Mouse (Mus musculus) gonadal fat pad, adult 2 months (tissue): ENCODE data around the gene Iqck. TPM values are rescaled to one million over a fixed set of nuclear protein-coding genes. Genes with fewer than 3 reads are reported as not detected.

Source experiments
- DNase-seq: peaks from one replicate; pipeline ENCODE4 v3.0.0-alpha.2; 2012; ENCODE audit warnings: low read depth
- polyA plus RNA-seq: library from polyadenylated mRNA; depleted of rRNA; stranded (reverse); fragments of >200 nt; gene quantifications from 2 replicates; pipeline ENCODE4 v1.2.3, GENCODE M21; 2012; rRNA removed

Gene Iqck
- 2.7 and 3.8 TPM in 2 replicates for polyA plus RNA-seq

DNA sequence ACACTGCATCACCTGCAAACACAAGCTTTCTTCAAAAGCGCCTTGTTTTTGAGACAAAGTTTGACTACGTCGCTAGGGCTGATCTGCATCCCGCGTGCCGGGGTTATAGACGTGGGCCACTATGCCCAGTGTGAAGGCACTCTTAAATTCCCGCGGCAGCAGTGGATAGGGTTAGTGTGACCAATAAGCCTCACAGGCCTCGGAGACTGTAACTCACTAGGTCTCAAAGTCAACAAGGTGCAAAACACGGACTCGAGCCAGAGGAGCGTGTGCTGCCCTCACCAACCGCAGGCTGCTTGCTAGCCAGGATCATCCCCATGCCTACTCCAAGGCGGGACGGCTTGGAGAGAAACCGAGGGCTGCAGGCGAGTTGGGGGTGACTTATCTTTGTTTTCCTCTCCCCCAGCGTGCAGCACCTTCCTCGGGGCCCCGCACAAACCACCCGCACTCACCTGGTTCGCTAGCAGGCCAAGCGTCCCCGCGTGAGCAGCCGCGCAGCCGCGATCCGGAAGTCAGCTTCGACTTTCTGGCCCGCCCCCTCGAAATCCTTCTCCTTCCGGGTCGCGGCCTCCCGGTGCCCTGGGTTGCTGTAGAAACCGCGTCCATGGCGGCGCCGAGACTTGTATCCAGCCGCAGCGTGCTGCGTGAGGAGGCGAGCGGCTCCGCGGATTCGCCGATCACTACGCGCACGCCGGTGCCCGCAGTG, at the start of gene Iqck:
Gene Iqck, plus strand, starts transcription at position 582 of the 706 bp plus-strand sequence.
- DNase-seq, result no peak

DNA sequence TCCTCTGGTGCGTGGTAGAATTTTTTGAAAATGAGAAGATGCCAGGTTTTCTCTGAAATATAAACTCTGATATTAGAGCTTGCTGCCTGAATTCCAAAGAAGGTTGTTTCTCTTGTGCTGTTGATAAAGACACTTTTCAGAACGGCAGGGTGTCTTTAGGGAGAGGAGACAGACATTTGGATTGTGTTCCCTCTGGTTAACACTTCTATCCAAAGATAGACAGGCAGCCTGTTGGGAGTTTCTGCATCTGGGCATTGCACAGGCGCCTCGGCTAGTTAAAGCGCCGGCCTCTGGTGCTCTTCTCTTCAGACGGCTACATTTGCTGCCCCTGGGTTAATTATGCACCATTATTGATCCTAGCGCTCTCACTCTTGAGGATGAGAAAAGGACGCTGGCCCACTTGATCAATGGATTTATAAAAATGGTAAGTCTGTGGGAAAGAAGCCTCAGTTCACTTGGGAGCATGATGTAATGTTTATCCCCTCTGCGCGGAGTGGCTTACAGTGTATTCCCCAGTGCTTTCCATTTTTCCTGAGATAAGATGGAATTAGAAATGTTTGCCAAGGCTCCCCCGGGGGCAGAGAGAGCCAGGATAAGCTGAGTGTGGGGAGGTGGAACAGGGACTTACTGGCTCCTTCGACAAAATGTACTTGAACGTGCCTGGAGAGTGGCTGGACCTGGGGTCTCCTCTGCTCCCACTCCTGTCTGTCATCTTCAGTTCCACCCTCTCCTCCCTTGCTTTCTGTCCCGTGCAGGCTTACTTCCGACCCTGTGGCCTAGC, 48.7 kb upstream of the Iqck start:
- DNase-seq, result no peak

DNA sequence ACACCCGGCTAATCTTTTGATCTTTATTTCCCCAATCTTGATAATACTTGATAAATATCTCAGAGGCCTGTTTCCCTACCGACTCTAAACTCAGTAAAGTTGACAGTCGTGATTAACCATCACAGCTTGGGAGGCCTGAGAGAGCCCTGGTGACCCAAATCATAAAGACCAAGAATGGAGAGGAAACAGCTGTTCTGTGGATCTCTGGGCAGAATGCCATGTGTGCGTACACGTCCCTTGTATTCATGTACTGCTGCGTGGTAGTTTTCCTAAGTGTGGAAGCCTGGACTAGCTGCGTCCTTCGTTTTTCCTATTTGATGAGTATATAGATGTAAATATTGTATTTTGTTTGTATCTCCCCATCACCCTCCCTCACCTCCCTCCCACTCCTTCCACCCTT, 47.7 kb upstream of the Iqck start:
- no peak for DNase-seq

DNA sequence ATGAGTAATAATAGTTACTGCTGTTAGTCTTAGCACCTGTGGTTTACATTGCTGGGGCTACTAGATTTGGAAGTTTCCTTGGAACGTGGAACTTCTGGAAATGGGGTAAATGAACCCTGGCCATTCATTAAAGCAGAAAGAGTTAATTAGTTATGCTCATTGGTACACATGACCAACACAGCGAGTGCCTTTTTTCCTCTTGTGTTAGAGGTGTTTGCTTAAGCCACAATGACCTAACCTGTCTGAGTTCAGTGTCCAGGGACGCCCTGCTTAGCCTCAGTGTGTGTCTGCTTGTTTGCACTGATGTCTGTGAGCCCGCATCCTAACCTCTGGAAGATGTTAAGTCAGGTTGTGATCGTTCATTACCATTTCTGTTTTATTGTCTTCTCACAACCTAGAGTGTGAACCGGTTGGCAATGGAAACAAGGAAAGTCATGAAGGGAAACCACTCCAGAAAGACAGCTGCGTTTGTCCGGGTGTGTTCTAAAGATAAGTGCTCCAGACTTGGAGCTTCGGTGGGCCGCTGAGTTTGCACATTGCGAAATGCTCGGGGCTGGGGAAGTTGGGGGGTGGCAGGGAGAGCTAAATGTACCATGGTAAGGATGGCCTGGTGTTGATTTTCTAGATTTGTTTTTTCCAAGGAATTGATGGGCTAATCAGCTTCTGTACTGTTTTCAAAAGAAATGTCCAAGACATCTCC, 44.0 kb upstream of the Iqck start:
- DNase-seq, result no peak

DNA sequence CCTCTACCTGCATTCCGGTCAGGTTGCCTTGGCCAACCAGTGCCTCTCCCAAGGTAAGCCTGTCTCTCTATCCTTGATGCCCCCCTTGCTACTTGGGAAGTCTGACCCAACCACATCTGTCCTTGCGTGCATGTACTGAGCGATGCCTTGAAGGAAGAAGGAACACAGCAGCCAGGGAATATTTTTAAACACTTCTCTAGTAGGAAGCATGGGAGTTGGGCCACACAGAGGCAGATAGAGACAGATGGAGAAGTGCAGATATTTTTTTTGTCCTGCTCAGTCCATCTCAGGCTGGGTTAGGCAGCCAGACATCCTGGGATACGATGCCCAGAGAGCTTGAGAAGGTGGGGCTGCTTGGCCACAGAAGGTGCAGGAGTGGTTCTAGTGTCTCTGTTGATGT, 42.0 kb upstream of the Iqck start:
- no peak for DNase-seq

DNA sequence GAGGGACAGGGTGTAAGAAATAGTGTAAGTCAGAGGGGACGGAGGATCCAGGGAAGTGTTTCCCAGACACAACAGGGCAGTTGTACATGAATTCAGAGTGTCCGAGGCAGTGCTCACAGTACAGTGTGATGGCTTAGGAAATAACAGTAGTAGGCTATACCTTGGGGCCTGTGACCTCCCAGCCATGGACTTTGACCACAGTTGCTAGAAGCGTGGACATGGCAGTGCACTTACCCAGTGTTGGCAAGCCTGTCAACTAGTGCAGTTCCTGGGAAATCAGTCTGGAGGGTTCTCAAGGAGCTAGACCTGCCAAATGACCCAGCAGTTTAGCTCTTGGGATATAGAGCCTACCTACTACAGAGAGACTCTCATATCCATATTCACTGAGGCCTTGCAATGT, 39.3 kb upstream of the Iqck start:
- no peak for DNase-seq

DNA sequence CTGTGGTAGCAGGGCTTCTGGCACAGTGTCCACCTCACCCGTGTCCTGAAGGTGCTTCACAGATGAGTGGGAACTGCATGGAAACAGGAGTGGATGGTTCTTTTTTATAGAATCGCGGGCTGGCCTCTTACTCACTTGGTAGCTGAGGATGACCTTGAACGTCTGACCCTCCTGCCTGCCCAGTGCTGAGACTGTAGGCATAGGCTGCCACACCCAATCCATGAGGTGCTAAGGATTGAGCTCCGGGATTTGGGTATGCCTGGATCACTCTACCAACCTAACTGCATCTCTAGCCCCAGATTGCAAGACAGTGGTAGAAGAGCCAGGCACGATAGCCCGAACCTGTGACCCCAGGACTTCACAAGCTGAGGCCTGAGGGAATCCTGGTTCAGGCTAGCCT, 37.8 kb upstream of the Iqck start:
- no peak for DNase-seq

DNA sequence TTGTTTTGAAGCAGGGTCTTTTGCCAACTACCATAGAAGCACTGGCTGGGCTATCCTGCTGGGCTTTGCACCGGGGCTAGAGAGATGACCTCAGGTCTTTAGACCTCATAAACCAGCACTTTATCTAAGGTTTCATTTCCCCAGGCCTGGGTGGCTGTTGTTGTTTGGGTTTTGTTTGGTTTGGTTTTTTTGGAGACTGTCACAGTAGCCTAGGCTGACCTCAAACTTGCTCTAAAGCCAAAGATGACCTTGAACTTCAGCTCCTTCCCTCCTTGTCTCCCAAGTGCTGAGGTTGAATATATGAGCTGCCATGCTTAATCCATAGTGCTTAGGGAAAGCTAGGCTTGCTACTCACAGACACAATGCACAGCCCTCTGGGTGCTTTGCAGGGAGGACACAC, 35.9 kb upstream of the Iqck start:
- DNase-seq, result no peak

DNA sequence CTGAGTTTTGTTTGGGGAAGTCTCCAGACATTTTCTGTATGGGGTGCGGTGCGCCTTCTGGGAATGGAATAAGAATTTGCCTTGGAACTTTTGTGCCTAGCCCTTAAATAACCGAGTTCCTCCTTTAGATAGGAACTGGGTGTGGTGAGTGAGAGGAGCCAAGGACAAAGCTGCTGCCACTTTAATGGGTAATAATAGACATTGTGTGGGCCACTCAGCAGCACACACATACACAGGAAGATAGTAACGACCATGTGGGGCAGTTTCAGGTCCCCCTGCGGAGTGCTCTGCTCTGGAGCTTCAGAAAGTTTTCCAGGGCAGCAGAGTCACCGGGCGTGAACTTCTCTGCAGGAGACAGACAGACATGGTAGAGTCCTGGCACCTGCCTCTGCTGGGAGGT, 34.2 kb upstream of the Iqck start:
- no peak for DNase-seq

DNA sequence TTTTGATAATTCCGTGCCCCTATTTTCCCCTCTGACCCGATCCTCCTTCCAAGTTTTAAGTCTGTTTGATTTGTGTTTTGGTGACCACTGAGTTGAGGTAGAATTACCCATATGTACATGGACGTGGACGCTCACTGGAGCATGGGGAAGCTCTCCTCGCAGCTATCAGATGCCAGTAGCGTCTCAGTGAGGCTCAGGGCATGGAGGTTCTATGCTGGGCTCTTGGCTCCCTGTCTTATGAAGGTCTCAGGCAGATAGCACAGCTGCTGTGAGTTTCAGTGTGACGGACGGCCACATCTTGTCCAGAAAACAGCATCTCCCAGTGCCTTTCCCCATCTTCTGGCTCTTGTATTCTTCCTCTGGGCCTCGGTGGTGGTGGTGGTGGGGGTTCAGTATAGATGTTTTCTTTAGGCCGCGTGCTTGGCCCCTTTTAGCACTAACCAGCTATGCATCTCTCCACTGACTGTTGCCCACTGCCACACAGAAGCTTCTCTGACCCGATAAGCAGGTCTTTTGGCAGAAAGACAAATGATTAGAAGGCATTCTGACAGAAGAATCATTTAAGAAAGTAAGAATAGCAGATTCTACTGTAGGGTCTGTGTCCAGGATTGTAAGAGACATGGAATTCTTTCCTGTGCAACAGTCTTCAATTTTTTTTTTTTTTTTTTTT, 33.5 kb upstream of the Iqck start:
- no peak for DNase-seq

DNA sequence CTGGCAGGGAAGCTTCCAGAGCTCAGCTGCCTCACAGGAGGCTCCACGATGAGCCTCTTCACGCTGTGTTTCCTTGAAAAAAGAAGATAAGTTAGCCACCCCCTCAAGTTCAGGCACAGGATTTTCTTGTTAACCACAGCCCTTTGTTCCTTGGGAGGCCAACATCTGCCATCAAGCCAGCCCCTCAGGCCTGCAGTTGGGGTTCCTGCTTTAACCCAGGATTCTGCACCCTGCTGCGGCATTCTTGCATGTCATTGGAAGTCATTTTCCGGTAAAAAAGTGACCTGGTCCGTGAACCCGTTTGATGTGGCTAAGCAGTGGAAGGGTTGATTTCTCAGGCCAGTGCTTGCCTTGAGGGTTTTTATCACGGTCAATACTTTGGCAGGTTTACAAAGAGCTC, 31.1 kb upstream of the Iqck start:
- DNase-seq, result no peak

DNA sequence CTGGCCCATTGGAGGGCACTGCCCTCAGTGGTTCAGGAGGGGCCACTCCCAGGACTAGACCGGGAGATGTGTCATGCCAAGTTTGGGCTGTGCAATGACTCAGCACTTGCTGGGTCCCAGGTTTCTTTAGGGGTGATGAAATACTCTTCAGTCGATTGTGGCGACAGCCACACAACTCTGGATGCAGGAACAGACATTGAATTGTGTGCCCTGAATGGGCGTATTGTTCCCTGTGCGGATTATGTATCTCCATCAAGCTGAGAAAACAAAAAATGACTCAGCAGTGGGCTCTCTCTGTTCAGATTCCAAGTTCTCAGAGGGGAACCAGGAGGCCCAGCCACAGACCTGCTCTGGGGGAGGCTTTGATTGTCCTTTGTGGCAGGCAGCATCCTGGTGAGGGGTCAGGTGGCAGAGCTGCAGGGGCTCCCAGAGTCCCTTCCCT, 27.6 kb upstream of the Iqck start:
- DNase-seq, result no peak

DNA sequence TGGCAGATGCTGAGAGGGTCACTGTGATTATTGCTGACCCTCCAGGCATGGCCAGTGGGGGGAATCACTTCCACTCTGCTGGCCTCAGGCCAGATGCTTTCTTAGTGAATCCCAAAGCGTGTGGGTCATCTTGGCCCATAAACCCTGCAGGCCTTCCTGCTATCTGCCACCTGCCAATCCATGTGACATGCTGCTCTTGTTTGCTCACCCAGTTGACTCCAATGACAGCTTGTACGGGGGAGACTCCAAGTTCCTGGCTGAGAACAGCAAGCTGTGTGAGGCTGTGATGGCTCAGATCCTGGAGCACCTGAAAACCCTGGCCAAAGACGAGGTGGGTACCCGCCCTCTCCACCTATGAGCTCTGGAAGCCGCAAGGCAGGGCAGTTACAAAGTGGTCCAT, 17.7 kb upstream of the Iqck start:
- no peak for DNase-seq

DNA sequence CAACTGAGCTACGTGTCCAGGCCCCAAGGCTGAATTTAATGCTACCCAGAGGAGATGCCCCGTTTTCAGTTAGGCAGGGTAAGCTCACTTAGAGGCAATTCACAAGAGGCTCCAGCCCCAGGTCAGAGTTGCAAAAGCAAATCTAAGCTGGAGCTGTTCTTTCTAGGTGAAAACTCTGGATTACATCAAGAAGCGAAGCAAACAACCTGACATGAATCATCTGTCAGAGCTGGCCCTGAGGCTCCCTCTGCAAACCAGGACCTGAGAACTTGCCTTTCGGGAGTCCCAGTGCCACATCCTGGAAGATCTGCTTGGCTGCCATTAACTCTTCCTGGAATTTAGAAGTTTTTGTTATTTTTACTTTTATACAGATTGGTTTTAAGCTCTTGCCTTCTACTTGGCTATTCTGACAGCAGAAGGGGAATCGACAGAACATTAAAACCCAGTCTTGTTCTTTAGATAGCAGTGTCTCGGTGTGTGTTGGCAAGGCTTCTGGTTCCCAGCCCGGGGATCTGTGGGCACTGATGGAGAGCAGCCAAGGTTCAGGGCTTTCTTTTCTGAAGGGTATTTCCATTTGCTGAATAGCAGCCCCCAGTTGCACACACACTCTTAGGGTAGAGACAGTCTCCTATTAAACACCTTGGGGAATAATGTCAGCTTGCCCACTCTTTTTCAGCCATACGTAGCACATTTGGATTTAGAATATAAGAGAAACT, 14.4 kb upstream of the Iqck start:
- no peak for DNase-seq

DNA sequence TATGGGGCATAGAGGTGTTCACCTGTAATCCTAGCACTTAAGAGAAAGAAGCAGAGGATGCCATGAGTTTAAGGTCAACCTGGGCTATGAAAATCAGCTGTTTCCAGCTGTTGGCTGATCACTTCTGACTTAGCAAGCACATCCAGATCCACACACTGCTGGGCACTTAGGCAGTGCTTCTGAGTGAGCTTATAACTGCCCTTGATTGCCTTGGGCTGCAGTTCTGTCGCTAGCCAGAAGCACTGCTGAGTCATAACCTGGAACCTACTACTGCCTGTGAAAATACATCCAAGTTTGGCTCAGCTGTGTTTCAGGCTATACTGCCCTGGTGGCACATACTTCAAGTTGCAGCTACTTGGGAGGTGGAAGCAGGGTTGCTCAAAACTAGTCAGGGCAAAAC, 13.8 kb upstream of the Iqck start:
- DNase-seq, result no peak

DNA sequence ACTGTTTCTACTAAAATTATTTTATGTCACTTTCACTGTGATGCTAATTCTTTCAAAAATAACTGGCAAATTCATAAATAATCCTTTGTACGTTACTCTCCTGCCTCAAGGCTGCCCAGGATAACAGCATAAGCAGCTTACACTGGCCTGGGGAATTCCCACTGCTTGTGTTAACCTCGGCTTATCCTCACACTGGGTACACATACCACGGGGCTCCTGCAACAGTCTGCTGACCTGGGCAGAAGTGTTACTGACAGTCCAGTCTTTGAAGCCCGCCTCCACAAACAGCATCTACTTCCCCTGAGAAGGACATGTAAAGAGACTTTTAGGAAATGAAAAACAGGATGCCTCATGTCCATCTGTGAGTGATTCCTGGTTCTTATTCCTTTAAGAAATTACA, 12.6 kb upstream of the Iqck start:
- DNase-seq, result no peak

DNA sequence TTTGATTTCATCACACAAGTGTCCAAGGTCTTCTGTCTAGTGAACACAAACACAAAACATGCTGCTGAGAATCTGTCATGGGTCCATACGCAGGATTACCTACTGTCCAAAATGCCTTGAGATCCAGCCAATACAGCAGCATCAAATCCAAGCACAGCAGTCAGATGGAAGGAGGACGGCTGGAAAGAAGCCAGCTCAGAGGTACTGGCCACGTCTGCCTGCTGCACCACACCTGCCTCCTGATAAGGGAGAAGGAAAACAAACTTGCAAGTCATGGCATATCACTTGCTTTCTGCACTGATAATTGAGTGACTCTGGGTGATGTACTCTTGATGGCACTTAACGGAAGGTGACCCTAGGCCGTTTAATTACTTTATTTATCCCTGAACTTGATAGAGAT, 10.4 kb upstream of the Iqck start:
- DNase-seq, result no peak

DNA sequence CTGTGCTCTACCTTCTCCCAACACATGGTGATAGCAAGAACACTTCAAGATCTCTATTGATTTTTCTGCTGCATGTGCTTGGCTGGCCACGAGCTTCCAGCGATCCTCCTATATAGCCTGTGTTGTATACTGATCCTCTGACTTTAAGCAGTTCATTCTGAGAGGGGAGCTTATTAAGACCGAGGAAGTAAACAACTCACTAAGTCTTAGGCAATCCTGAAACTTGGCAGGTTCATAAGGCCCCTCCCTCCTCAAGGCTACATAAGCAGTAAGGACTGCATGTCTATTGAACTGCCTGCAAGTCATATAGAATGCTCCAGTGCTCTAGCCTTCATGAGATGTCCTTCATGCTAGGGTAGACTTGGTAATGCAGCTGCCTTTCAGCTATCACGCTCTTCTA, 9.2 kb upstream of the Iqck start:
- DNase-seq, result no peak

DNA sequence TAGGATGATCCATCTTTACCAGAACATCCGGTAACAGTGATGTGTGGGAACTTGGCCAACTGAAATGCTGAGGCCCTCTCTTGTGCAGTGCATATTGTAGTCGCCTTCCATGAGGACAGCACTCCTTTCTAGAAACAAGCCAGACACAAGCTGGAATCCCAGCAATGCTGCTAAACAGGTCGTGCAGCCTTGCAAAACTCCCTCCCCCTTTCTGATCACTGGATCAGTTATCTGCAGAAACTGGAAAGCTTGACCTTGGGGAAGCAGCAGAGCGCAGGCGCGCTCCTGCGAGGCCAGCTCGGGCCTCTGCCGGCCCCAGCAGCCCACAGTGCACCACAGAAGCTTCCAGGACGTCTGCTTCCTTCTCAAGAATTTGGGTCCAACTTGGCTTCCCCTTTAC, 6.8 kb upstream of the Iqck start:
- DNase-seq, result no peak

DNA sequence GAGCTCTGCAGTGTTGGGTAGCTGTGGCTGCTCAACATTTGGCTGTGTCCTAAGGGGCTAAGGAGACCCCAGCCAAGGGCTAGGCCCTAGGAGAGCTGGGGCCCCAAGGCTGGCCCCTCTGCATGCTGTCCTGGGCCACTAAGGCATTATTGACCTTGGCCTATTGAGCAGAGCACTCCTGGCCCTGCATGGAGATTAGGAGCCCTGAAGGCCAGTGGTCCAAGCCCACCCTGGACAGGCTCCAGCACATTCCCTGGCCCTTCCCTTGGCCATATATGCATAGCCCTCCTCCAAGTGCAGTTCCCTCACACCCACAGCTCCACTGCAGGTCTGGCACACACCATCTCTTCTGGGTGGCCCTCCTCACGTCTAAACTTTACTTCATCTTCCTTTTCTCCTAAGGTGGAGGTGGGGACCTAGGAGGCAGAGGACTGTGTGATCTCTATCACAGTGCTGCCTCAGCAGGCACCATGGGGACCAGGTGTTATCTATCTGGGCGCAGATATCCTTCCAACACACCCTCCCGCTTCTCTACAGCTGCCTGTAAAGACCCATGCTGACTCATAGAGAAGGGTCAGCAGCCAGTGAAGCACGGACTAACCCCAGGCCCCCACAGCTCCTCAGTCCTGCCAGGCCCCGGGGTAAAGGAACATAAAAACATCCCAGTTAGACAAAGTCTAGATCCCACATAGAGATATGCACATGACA, 5.9 kb upstream of the Iqck start:
- no peak for DNase-seq

DNA sequence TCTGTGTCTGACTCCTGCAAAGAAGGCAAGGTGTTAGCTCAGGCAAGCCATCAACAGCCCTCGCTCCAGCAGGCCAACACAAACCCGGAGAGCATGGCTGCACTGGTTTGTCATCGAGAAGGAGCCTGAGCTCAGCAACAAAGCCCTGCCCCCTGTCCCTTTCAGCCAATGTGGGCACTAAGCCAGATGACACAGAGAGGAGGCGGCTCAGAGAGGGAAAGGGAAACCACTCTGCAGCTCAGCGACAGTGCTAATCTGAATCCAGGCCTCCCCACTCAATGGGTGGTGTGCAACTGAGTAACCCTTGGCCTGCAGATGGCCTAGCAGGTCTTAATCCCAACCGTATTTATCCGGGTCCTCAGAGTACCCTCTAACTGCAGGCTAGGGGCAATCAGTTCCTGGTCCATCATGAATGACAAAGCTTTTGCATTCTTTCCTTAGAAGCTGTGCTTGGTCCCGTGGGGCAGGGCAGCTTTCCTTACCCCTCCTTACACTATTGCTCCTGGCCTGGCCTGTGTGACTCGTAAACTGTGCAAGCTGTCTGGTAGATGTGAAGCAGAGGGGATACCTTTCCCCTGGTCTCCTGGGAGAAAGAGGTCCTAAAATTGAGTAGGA, 4.8 kb upstream of the Iqck start:
- no peak for DNase-seq
